Mouse (Mus musculus): ENCODE measurements at regions not wholly inside any gene's neighbourhood (a gene's known extent, or its start where the extent isn't known, plus 50 kb on each side); places are given as distances from the start of the nearest gene placed in this dataset.

DNA sequence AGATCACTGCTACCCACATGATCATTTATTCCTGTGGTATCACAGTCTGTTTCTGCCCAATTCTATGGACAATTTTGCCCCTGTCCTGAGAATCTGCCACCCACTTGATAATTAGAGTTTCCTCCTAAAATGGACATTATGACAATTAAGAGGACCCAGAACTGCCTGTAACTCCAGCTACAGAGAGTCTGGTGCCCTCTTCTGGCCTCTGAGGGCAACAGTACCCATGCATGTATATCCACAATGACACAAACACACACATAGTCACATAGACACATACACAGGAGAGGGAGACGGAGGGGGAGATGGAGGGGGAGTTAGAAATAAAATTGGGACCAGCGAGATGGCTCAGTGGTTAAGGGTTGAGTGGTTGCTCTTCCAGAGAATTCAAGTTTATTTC, 170.9 kb upstream of the Ercc4 start:
- TF ChIP-seq CTCF (conservative IDR thresholded peaks at IDR 0.05; ENCODE audit: low read length) (peak; percentile 66), NANOG (IDR thresholded peaks at IDR 0.05; ENCODE audit: borderline replicate concordance, low read length) (no peak), POU5F1 (IDR thresholded peaks at IDR 0.05; ENCODE audit: borderline replicate concordance, low read length) (no peak)

All from E14TG2a.4 (cell line).